ENCODE assay signal across 24 mouse cellular contexts in the genomic region with DNA sequence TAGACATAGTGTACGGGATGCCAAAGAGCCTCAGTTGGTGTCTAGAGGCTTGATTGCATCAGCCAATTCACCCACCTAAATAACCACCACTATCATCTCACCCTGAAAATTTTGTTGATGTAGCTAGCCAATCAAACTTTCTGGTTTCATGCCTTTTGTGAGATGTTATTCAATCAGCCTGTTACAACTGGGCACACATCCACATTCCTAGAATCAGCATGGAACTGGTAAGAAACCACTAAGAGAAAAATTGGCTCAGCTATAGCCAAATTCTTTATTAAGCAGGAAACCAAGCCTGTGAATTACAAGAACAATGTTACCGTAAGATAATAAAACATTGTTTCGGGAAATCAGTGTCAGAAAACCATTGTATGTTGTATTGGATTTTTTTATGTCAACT.
DNase-seq lines count a peak whose midpoint lies in the region; ATAC-seq and TF ChIP-seq lines count a peak whose summit lies in the region.
"Had no signal": no experiment of that assay in that cellular context is flagged by ENCODE, and none has a peak within 500 bp of the region (broad histone marks: within the 10 kb centered on the region; RNA-seq: fewer than 3 reads in every experiment).

No protein-coding gene starts in this region.

- TF ChIP-seq POLR2A in limb, embryonic 14.5 days (IDR thresholded peaks at IDR 0.05; ENCODE audit: borderline replicate concordance, extremely low read depth, insufficient read depth, insufficient read length) = no peak
- no peak for TF ChIP-seq POLR2A in brain, embryonic 14.5 days (IDR thresholded peaks at IDR 0.05; ENCODE audit: borderline replicate concordance, extremely low read depth, insufficient read depth, insufficient read length, poor library complexity, severe bottlenecking)

- H3K9me3 ChIP-seq in limb, embryonic 14.5 days (ENCODE audit: control insufficient read depth, low read length) = no peaks in the 10 kb centered on the region
- H3K9me3 ChIP-seq in limb, embryonic 10.5 days (replicated peaks) = no peaks in the 10 kb centered on the region
- no peaks in the 10 kb centered on the region for H3K9me3 ChIP-seq in hindbrain, embryonic 14.5 days (ENCODE audit: control insufficient read depth, low read length)
- no peaks in the 10 kb centered on the region for H3K9me3 ChIP-seq in forebrain, embryonic 10.5 days
- H3K9me3 ChIP-seq: forebrain, embryonic 12.5 days; hindbrain, embryonic 15.5 days; liver, embryonic 15.5 days; midbrain, embryonic 15.5 days; neural tube, embryonic 15.5 days; stomach, embryonic 15.5 days had no signal

- H3K4me1 ChIP-seq in limb, embryonic 14.5 days (ENCODE audit: control insufficient read depth, insufficient read depth, low read length) = no peaks in the 10 kb centered on the region
- H3K4me1 ChIP-seq in limb, embryonic 10.5 days = no peaks in the 10 kb centered on the region
- no peaks in the 10 kb centered on the region for H3K4me1 ChIP-seq in hindbrain, embryonic 14.5 days (replicated peaks; ENCODE audit: control insufficient read depth, insufficient read depth, low read length)
- no peaks in the 10 kb centered on the region for H3K4me1 ChIP-seq in forebrain, embryonic 10.5 days
- H3K4me1 ChIP-seq: forebrain, embryonic 12.5 days; hindbrain, embryonic 15.5 days; liver, embryonic 15.5 days; midbrain, embryonic 15.5 days; neural tube, embryonic 15.5 days; stomach, embryonic 15.5 days had no signal

- ATAC-seq in limb, embryonic 14.5 days (ENCODE audit: low FRiP score, low read depth) = no peak
- ATAC-seq in hindbrain, embryonic 14.5 days (ENCODE audit: low FRiP score) = no peak
- ATAC-seq: CD4-positive, CD25-positive, alpha-beta regulatory T cell, adult 4 months; inflammation-experienced regulatory T-cells, adult 6 months; midbrain, embryonic 15.5 days had no signal

- H3K36me3 ChIP-seq in limb, embryonic 14.5 days (ENCODE audit: control insufficient read depth, insufficient read depth, low read length) = no peaks in the 10 kb centered on the region
- H3K36me3 ChIP-seq in limb, embryonic 10.5 days = no peaks in the 10 kb centered on the region
- H3K36me3 ChIP-seq in hindbrain, embryonic 14.5 days (replicated peaks; ENCODE audit: control insufficient read depth, insufficient read depth) = no peaks in the 10 kb centered on the region
- no peaks in the 10 kb centered on the region for H3K36me3 ChIP-seq in forebrain, embryonic 10.5 days (replicated peaks)
- H3K36me3 ChIP-seq: forebrain, embryonic 12.5 days; heart, embryonic 13.5 days; hindbrain, embryonic 15.5 days; liver, embryonic 15.5 days; midbrain, embryonic 15.5 days; neural tube, embryonic 15.5 days; stomach, embryonic 15.5 days had no signal

- H3K27me3 ChIP-seq in limb, embryonic 14.5 days (ENCODE audit: control insufficient read depth, insufficient read depth, low read length) = no peaks in the 10 kb centered on the region
- H3K27me3 ChIP-seq in limb, embryonic 10.5 days (ENCODE audit: low read depth, poor library complexity, severe bottlenecking) = no peaks in the 10 kb centered on the region
- no peaks in the 10 kb centered on the region for H3K27me3 ChIP-seq in hindbrain, embryonic 14.5 days (ENCODE audit: control insufficient read depth, insufficient read depth, low read length)
- H3K27me3 ChIP-seq in forebrain, embryonic 10.5 days (ENCODE audit: poor library complexity, severe bottlenecking) = no peaks in the 10 kb centered on the region
- H3K27me3 ChIP-seq: forebrain, embryonic 12.5 days; heart, embryonic 13.5 days; hindbrain, embryonic 15.5 days; liver, embryonic 15.5 days; midbrain, embryonic 15.5 days; neural tube, embryonic 15.5 days; stomach, embryonic 15.5 days had no signal

- TF ChIP-seq CTCF in brain, embryonic 14.5 days (IDR thresholded peaks at IDR 0.05; ENCODE audit: borderline replicate concordance, extremely low read depth, insufficient read depth, insufficient read length) = no peak

- peak; percentile 9 to 14 for DNase-seq in cerebellum, postnatal 10 days
- no peak for DNase-seq in cerebellum, adult 11 months
- DNase-seq in limb, embryonic 14.5 days (ENCODE audit: low spot score) = peak; percentile 25
- no peak for DNase-seq in limb, embryonic 10.5 days (ENCODE audit: low spot score)
- peak; percentile 47 for DNase-seq in brain, embryonic 14.5 days (ENCODE audit: low read depth)
- no peak for DNase-seq in hindbrain, embryonic 14.5 days (ENCODE audit: low spot score)
- DNase-seq in forebrain, embryonic 10.5 days (ENCODE audit: extremely low spot score, low spot score) = no peak
- DNase-seq: adrenal gland, postnatal 14 days; gastrocnemius, postnatal 10 days; heart, postnatal 10 days; kidney, adult 11 months; lung, embryonic 14.5 days; lung, postnatal 14 days; right cerebral cortex, postnatal 25 days; thymus, postnatal 14 days had no signal

- H3K27ac ChIP-seq in limb, embryonic 14.5 days (replicated peaks; ENCODE audit: low read depth, low read length) = no peak overlapping the region
- no peak overlapping the region for H3K27ac ChIP-seq in limb, embryonic 10.5 days
- no peak overlapping the region for H3K27ac ChIP-seq in hindbrain, embryonic 14.5 days
- H3K27ac ChIP-seq in forebrain, embryonic 10.5 days = no peak overlapping the region
- H3K27ac ChIP-seq: forebrain, embryonic 12.5 days; hindbrain, embryonic 15.5 days; liver, embryonic 15.5 days; midbrain, embryonic 15.5 days; neural tube, embryonic 15.5 days; stomach, embryonic 15.5 days had no signal

- no peak overlapping the region for H3K4me2 ChIP-seq in limb, embryonic 14.5 days (replicated peaks; ENCODE audit: low read depth, low read length, severe bottlenecking)
- no peak overlapping the region for H3K4me2 ChIP-seq in hindbrain, embryonic 14.5 days (replicated peaks)
- H3K4me2 ChIP-seq: forebrain, embryonic 12.5 days; heart, embryonic 13.5 days; hindbrain, embryonic 15.5 days; liver, embryonic 15.5 days; lung, embryonic 14.5 days; midbrain, embryonic 15.5 days; neural tube, embryonic 15.5 days; stomach, embryonic 15.5 days had no signal

- H3K4me3 ChIP-seq in limb, embryonic 14.5 days (replicated peaks; ENCODE audit: low read length) = no peak overlapping the region
- H3K4me3 ChIP-seq in limb, embryonic 10.5 days = no peak overlapping the region
- no peak overlapping the region for H3K4me3 ChIP-seq in hindbrain, embryonic 14.5 days (replicated peaks; ENCODE audit: low read length)
- H3K4me3 ChIP-seq in forebrain, embryonic 10.5 days = no peak overlapping the region
- H3K4me3 ChIP-seq: forebrain, embryonic 12.5 days; heart, embryonic 13.5 days; hindbrain, embryonic 15.5 days; liver, embryonic 15.5 days; midbrain, embryonic 15.5 days; neural tube, embryonic 15.5 days; stomach, embryonic 15.5 days had no signal

- WGBS in limb, embryonic 14.5 days = 79% methylated on average over 3 of the region's 3 CpGs
- WGBS in limb, embryonic 10.5 days = 95% methylated on average over 3 of the region's 3 CpGs
- 77% methylated on average over 3 of the region's 3 CpGs for WGBS in hindbrain, embryonic 14.5 days
- WGBS in forebrain, embryonic 10.5 days = 89% methylated on average over 3 of the region's 3 CpGs

- no peak overlapping the region for H3K9ac ChIP-seq in limb, embryonic 14.5 days (ENCODE audit: low read depth, low read length, severe bottlenecking)
- no peak overlapping the region for H3K9ac ChIP-seq in hindbrain, embryonic 14.5 days
- H3K9ac ChIP-seq: forebrain, embryonic 12.5 days; heart, embryonic 13.5 days; hindbrain, embryonic 15.5 days; liver, embryonic 15.5 days; lung, embryonic 14.5 days; midbrain, embryonic 15.5 days; neural tube, embryonic 15.5 days; stomach, embryonic 15.5 days had no signal

Comparison
In these comparisons a context has a peak if more than half of its experiments do, and no peak if none do; other contexts are left out.
1. DNase-seq: peak in cerebellum, postnatal 10 days (2 of 2), limb, embryonic 14.5 days (single experiment) and brain, embryonic 14.5 days (single experiment); none in cerebellum, adult 11 months (single experiment), limb, embryonic 10.5 days (single experiment), hindbrain, embryonic 14.5 days (single experiment) and forebrain, embryonic 10.5 days (single experiment).